Mouse (Mus musculus): Measurements from ENCODE around the gene Ptms. TPM values are rescaled to one million over a fixed set of nuclear protein-coding genes. Genes with fewer than 3 reads are reported as not detected.

Ptms gene
- polyA plus RNA-seq, 1 experiment from 2014 or later, result 49.6 TPM

- no peak overlapping the region for H3K4me3 ChIP-seq (ENCODE audit: low read depth, low read length)
- no peaks in the 10 kb centered on the region for H3K36me3 ChIP-seq (ENCODE audit: control insufficient read depth, insufficient read depth)
- no peak overlapping the region for H3K27ac ChIP-seq (ENCODE audit: low read length)
- H3K4me1 ChIP-seq (ENCODE audit: control insufficient read depth, low read depth, low read length), result no peaks in the 10 kb centered on the region
- ATAC-seq (ENCODE audit: low read depth), result no peak
- H3K9me3 ChIP-seq (replicated peaks; ENCODE audit: control insufficient read depth, low read length), result no peaks in the 10 kb centered on the region
- no peak overlapping the region for H3K4me2 ChIP-seq (ENCODE audit: low read depth, low read length)
- H3K9ac ChIP-seq (ENCODE audit: low read depth, low read length), result no peak overlapping the region
- WGBS (ENCODE audit: insufficient replicate concordance), result 68% methylated on average over 8 of the region's 8 CpGs
- H3K27me3 ChIP-seq (ENCODE audit: control insufficient read depth, insufficient read depth, low read depth, low read length), result no peaks in the 10 kb centered on the region
Observed at GRCm38 (mm10) chr6:124885956-124886381, 33.9 kb downstream of the Ptms start.

- Histone ChIP-seq H3K27ac (ENCODE audit: low read length) (no peak overlapping the region), H3K4me1 (ENCODE audit: control insufficient read depth, low read depth, low read length) (no peaks in the 10 kb centered on the region), H3K9ac (ENCODE audit: low read depth, low read length) (no peak overlapping the region), H3K9me3 (replicated peaks; ENCODE audit: control insufficient read depth, low read length) (no peaks in the 10 kb centered on the region), H3K4me3 (ENCODE audit: low read depth, low read length) (no peak overlapping the region), H3K27me3 (ENCODE audit: control insufficient read depth, insufficient read depth, low read depth, low read length) (no peaks in the 10 kb centered on the region), H3K36me3 (ENCODE audit: control insufficient read depth, insufficient read depth) (no peaks in the 10 kb centered on the region), H3K4me2 (ENCODE audit: low read depth, low read length) (no peak overlapping the region)
- WGBS (ENCODE audit: insufficient replicate concordance), result 51% methylated on average over 10 of the region's 10 CpGs
- no peak for ATAC-seq (ENCODE audit: low read depth)
Observed at GRCm38 (mm10) chr6:124884714-124885500, 35.0 kb downstream of the Ptms start.

- H3K4me3 ChIP-seq (ENCODE audit: low read depth, low read length), result no peak overlapping the region
- H3K9me3 ChIP-seq (replicated peaks; ENCODE audit: control insufficient read depth, low read length), result no peaks in the 10 kb centered on the region
- no peaks in the 10 kb centered on the region for H3K36me3 ChIP-seq (ENCODE audit: control insufficient read depth, insufficient read depth)
- no peak overlapping the region for H3K4me2 ChIP-seq (ENCODE audit: low read depth, low read length)
- no peaks in the 10 kb centered on the region for H3K4me1 ChIP-seq (ENCODE audit: control insufficient read depth, low read depth, low read length)
- no peak for ATAC-seq (ENCODE audit: low read depth)
- 68% methylated on average over 10 of the region's 10 CpGs for WGBS (ENCODE audit: insufficient replicate concordance)
- H3K27ac ChIP-seq (ENCODE audit: low read length), result no peak overlapping the region
- H3K9ac ChIP-seq (ENCODE audit: low read depth, low read length), result no peak overlapping the region
- no peaks in the 10 kb centered on the region for H3K27me3 ChIP-seq (ENCODE audit: control insufficient read depth, insufficient read depth, low read depth, low read length)
Observed at GRCm38 (mm10) chr6:124883351-124883750, 36.6 kb downstream of the Ptms start.

GRCm38 (mm10) chr6:124881821-124882220, 38.1 kb downstream of the Ptms start:
- no peak overlapping the region for H3K4me2 ChIP-seq (ENCODE audit: low read depth, low read length)
- no peaks in the 10 kb centered on the region for H3K9me3 ChIP-seq (replicated peaks; ENCODE audit: control insufficient read depth, low read length)
- no peaks in the 10 kb centered on the region for H3K27me3 ChIP-seq (ENCODE audit: control insufficient read depth, insufficient read depth, low read depth, low read length)
- H3K4me3 ChIP-seq (ENCODE audit: low read depth, low read length), result no peak overlapping the region
- no peaks in the 10 kb centered on the region for H3K36me3 ChIP-seq (ENCODE audit: control insufficient read depth, insufficient read depth)
- H3K4me1 ChIP-seq (ENCODE audit: control insufficient read depth, low read depth, low read length), result no peaks in the 10 kb centered on the region
- 73% methylated on average over 9 of the region's 9 CpGs for WGBS (ENCODE audit: insufficient replicate concordance)
- ATAC-seq (ENCODE audit: low read depth), result no peak
- H3K9ac ChIP-seq (ENCODE audit: low read depth, low read length), result no peak overlapping the region
- no peak overlapping the region for H3K27ac ChIP-seq (ENCODE audit: low read length)

GRCm38 (mm10) chr6:124879390-124879789, 40.5 kb downstream of the Ptms start:
- H3K27me3 ChIP-seq (ENCODE audit: control insufficient read depth, insufficient read depth, low read depth, low read length), result no peaks in the 10 kb centered on the region
- no peak overlapping the region for H3K4me3 ChIP-seq (ENCODE audit: low read depth, low read length)
- 42% methylated on average over 6 of the region's 6 CpGs for WGBS (ENCODE audit: insufficient replicate concordance)
- no peaks in the 10 kb centered on the region for H3K4me1 ChIP-seq (ENCODE audit: control insufficient read depth, low read depth, low read length)
- no peaks in the 10 kb centered on the region for H3K9me3 ChIP-seq (replicated peaks; ENCODE audit: control insufficient read depth, low read length)
- no peak overlapping the region for H3K27ac ChIP-seq (ENCODE audit: low read length)
- no peaks in the 10 kb centered on the region for H3K36me3 ChIP-seq (ENCODE audit: control insufficient read depth, insufficient read depth)
- H3K9ac ChIP-seq (ENCODE audit: low read depth, low read length), result no peak overlapping the region
- no peak for ATAC-seq (ENCODE audit: low read depth)
- no peak overlapping the region for H3K4me2 ChIP-seq (ENCODE audit: low read depth, low read length)

GRCm38 (mm10) chr6:124874348-124874747, 45.6 kb downstream of the Ptms start:
- no peak overlapping the region for H3K9ac ChIP-seq (ENCODE audit: low read depth, low read length)
- no peak overlapping the region for H3K27ac ChIP-seq (ENCODE audit: low read length)
- no peak overlapping the region for H3K4me3 ChIP-seq (ENCODE audit: low read depth, low read length)
- no peaks in the 10 kb centered on the region for H3K4me1 ChIP-seq (ENCODE audit: control insufficient read depth, low read depth, low read length)
- no peaks in the 10 kb centered on the region for H3K9me3 ChIP-seq (replicated peaks; ENCODE audit: control insufficient read depth, low read length)
- WGBS (ENCODE audit: insufficient replicate concordance), result 12% methylated on average over 2 of the region's 3 CpGs
- no peak overlapping the region for H3K4me2 ChIP-seq (ENCODE audit: low read depth, low read length)
- H3K36me3 ChIP-seq (ENCODE audit: control insufficient read depth, insufficient read depth), result no peaks in the 10 kb centered on the region
- ATAC-seq (ENCODE audit: low read depth), result no peak
- H3K27me3 ChIP-seq (ENCODE audit: control insufficient read depth, insufficient read depth, low read depth, low read length), result no peaks in the 10 kb centered on the region

GRCm38 (mm10) chr6:124866560-124866959, 53.3 kb downstream of the Ptms start:
- 57% methylated on average over 6 of the region's 7 CpGs for WGBS (ENCODE audit: insufficient replicate concordance)
- peaks cover 41% of the 10 kb centered on the region for H3K27me3 ChIP-seq (ENCODE audit: control insufficient read depth, insufficient read depth, low read depth, low read length)
- ATAC-seq (ENCODE audit: low read depth), result no peak

GRCm38 (mm10) chr6:124865766-124866362, 54.0 kb downstream of the Ptms start:
- WGBS (ENCODE audit: insufficient replicate concordance), result 65% methylated on average over 18 of the region's 18 CpGs
- no peak overlapping the region for H3K9ac ChIP-seq (ENCODE audit: low read depth, low read length)
- ATAC-seq (ENCODE audit: low read depth), result no peak
- no peaks in the 10 kb centered on the region for H3K9me3 ChIP-seq (replicated peaks; ENCODE audit: control insufficient read depth, low read length)
- H3K27me3 ChIP-seq (ENCODE audit: control insufficient read depth, insufficient read depth, low read depth, low read length), result peaks cover 48% of the 10 kb centered on the region
- H3K36me3 ChIP-seq (ENCODE audit: control insufficient read depth, insufficient read depth), result no peaks in the 10 kb centered on the region
- no peak overlapping the region for H3K4me3 ChIP-seq (ENCODE audit: low read depth, low read length)
- peaks cover 5% of the 10 kb centered on the region; the same call in 1 of the 2 replicates for H3K4me1 ChIP-seq (ENCODE audit: control insufficient read depth, low read depth, low read length)
- H3K27ac ChIP-seq (ENCODE audit: low read length), result no peak overlapping the region
- H3K4me2 ChIP-seq (ENCODE audit: low read depth, low read length), result no peak overlapping the region

More at GRCm38 (mm10) chr6:124866560-124866959, 53.3 kb downstream of the Ptms start:
- Histone ChIP-seq H3K4me3 (ENCODE audit: low read depth, low read length) (no peak overlapping the region), H3K4me2 (ENCODE audit: low read depth, low read length) (no peak overlapping the region), H3K9ac (ENCODE audit: low read depth, low read length) (no peak overlapping the region), H3K36me3 (ENCODE audit: control insufficient read depth, insufficient read depth) (no peaks in the 10 kb centered on the region), H3K27ac (ENCODE audit: low read length) (no peak overlapping the region), H3K9me3 (replicated peaks; ENCODE audit: control insufficient read depth, low read length) (no peaks in the 10 kb centered on the region), H3K4me1 (ENCODE audit: control insufficient read depth, low read depth, low read length) (peaks cover 5% of the 10 kb centered on the region; the same call in 1 of the 2 replicates)

Data from liver, embryonic 16.5 days (tissue).